Mouse (Mus musculus): ENCODE results near the gene Plekhs1. TPM values are rescaled to one million over a fixed set of nuclear protein-coding genes. Genes with fewer than 3 reads are reported as not detected.
A peak's percentile ranks its signal among the peaks of the same experiment; 100 is the strongest.
"Not testable (repeated sequence)": the region's sequence is repeated elsewhere in the genome, so short reads cannot be mapped to it uniquely, and the experiment has no call there.

Gene Plekhs1
- total RNA-seq, 2 experiments from 2014 or later, result 0.26 TPM; not detected in 1

- peak; percentile 50 to 75 for DNase-seq
These were observed 2.0 kb upstream of the Plekhs1 start for GRCm38 (mm10) chr19:56459154-56460050.

GRCm38 (mm10) chr19:56460241-56460640 lies 1.2 kb upstream of the Plekhs1 start:
- no peak for DNase-seq

GRCm38 (mm10) chr19:56462786-56463185 lies 1.3 kb downstream of the Plekhs1 start:
- no peak for DNase-seq

GRCm38 (mm10) chr19:56466486-56466885 lies 5.0 kb downstream of the Plekhs1 start:
- no peak for DNase-seq

- DNase-seq, result no peak
These were observed 9.0 kb downstream of the Plekhs1 start for GRCm38 (mm10) chr19:56470286-56471020.

- no peak for DNase-seq
These were observed 10.5 kb downstream of the Plekhs1 start for GRCm38 (mm10) chr19:56471934-56472333.

- DNase-seq, result peak; percentile 5 to 24
These were observed 13.6 kb downstream of the Plekhs1 start for GRCm38 (mm10) chr19:56474869-56475550.

GRCm38 (mm10) chr19:56476546-56476945 lies 15.1 kb downstream of the Plekhs1 start:
- DNase-seq, result no peak

GRCm38 (mm10) chr19:56477253-56477652 lies 15.8 kb downstream of the Plekhs1 start:
- no peak for DNase-seq

- DNase-seq, result no peak
These were observed 16.4 kb downstream of the Plekhs1 start for GRCm38 (mm10) chr19:56477832-56478231.

GRCm38 (mm10) chr19:56484630-56485375 lies 23.4 kb downstream of the Plekhs1 start:
- DNase-seq, result no peak

- DNase-seq, result peak; percentile 22 to 36
These were observed 24.2 kb downstream of the Plekhs1 start for GRCm38 (mm10) chr19:56485376-56486271.

- DNase-seq, result no peak
These were observed 25.5 kb downstream of the Plekhs1 start for GRCm38 (mm10) chr19:56486926-56487325.

GRCm38 (mm10) chr19:56487339-56487738 lies 25.9 kb downstream of the Plekhs1 start:
- DNase-seq, result no peak

GRCm38 (mm10) chr19:56489601-56490000 lies 28.2 kb downstream of the Plekhs1 start:
- DNase-seq, result no peak

GRCm38 (mm10) chr19:56494157-56494556 lies 32.7 kb downstream of the Plekhs1 start:
- DNase-seq, result not testable (repeated sequence)

- DNase-seq, result not testable (repeated sequence)
These were observed 41.6 kb downstream of the Plekhs1 start for GRCm38 (mm10) chr19:56503069-56503468.

GRCm38 (mm10) chr19:56503525-56503924 lies 42.1 kb downstream of the Plekhs1 start:
- DNase-seq, result not testable (repeated sequence)

- DNase-seq, result not testable (repeated sequence)
These were observed 49.8 kb downstream of the Plekhs1 start for GRCm38 (mm10) chr19:56511207-56511606.

- not testable (repeated sequence) for DNase-seq
These were observed 52.1 kb downstream of the Plekhs1 start for GRCm38 (mm10) chr19:56513527-56513926.

GRCm38 (mm10) chr19:56519408-56519807 lies 58.0 kb downstream of the Plekhs1 start:
- DNase-seq, result not testable (repeated sequence)
